Mouse (Mus musculus) brain, embryonic 14.5 days (tissue): Measurements from ENCODE around the gene Arhgef10l. TPM values are rescaled to one million over a fixed set of nuclear protein-coding genes. Genes with fewer than 3 reads are reported as not detected.

Experiments used
- DNase-seq: peaks from one replicate; pipeline ENCODE4 v3.0.0-alpha.2; 2011; ENCODE audit warnings: low read depth
- CTCF ChIP-seq: fragments of 200-500 bp; IDR thresholded peaks from 2 replicates; pipeline ENCODE4 v1.5.1; 2012; ENCODE audit warnings: inconsistent platforms, mild to moderate bottlenecking, moderate library complexity, borderline replicate concordance; ENCODE audit not compliant: insufficient read depth, insufficient read length; ENCODE audit errors: extremely low read depth
- POLR2A ChIP-seq: fragments of 200-500 bp; IDR thresholded peaks from 2 replicates; pipeline ENCODE4 v1.6.1; 2012; ENCODE audit warnings: mild to moderate bottlenecking, inconsistent platforms, borderline replicate concordance; ENCODE audit not compliant: poor library complexity, insufficient read depth, insufficient read length, severe bottlenecking; ENCODE audit errors: extremely low read depth
- polyA plus RNA-seq: library from polyadenylated mRNA; depleted of rRNA; stranded (reverse); fragments of >200 nt; gene quantifications from 2 replicates; pipeline ENCODE4 v1.2.3, GENCODE M21; 2012

Gene Arhgef10l
- polyA plus RNA-seq, 1 experiment, result 45.9 TPM

- DNase-seq, result no peak
- TF ChIP-seq CTCF (no peak), POLR2A (no peak)
These were observed 11.8 kb downstream of the Arhgef10l start for GRCm38 (mm10) chr4:140653835-140654583.

DNA sequence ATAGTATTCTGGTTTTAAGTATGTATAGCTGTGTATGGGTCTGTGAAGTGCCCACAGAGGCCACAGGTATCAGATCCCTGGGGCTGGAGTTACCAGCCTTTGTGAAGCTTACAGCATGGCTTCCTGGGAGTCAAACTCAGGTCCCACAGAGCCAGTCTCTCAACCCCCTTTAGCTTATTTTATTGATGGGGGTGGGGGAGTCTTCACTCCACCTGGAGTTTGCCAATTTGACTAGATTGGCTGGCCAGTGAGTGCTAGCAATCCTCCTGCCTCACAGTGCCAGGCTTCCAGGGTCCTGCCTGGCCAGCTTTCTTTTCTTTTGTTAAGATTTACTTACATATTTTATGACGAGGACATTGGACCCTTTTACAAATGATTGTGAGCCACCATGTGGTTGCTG lies 16.1 kb downstream of the Arhgef10l start:
- no peak for TF ChIP-seq CTCF
- TF ChIP-seq POLR2A, result no peak
- DNase-seq, result no peak

DNA sequence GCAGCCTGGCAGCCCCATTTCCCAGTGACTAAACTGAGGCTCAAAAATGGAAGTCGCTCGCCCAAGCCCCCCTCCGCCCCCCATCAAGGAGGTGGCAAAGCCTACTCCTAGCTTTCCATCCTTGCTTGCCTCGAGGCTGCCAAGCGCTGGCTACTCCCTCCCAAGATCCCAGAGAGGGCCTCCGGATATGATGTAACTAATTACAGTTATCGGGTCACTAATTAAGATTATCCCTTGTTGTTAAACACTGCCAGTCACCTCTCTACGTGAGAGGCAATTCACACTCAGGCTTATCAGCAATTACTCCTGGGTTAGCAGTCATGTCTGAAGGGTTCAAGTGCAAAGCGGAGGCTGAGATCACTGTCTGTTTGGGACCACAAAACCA lies 16.6 kb downstream of the Arhgef10l start:
- DNase-seq, result peak; percentile 79
- TF ChIP-seq POLR2A (no peak), CTCF (no peak)

DNA sequence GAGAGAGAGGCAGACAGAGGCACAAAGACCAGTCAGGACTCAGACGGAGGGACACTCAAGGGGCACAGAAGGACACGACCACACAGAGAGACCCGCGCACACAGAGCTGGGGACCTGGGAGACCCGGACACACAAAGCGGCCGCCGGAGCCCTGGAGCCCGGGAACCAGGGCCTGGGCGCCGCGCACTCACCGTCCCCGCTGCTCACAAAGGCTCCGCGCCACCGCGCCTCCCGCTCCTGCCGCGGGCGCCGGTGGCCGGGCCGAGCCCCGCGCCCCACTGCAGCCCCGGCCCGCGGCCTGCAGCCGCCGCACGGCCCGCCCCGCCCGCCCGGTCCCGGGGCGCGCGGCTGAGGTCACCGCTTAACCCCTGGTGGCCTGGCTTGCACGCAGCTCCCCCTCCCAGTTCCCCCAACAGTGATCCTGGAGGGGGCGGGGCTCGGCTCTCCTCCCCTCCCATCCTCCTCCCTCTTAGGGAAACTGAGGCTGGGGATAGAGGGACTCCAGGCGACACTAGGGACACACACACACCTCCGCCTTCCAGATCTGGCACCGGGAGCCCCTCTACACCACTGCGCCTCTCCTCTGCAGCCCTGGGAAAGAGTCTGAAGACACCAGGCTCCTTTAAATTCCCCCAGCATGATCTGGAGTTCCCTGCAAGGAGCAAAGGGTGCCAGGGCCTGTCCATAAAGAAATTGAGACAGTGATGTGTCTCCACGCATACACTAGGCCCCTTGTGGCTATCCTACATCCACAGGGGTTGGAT lies 17.2 kb downstream of the Arhgef10l start:
- peak; percentile 76 for DNase-seq
- TF ChIP-seq POLR2A, result peak; percentile 74; the same call in 1 of the 2 replicates
- no peak for TF ChIP-seq CTCF

GRCm38 (mm10) chr4:140647711-140648421 lies 17.9 kb downstream of the Arhgef10l start:
- TF ChIP-seq CTCF (no peak), POLR2A (0 out of 2 replicates have a peak, but pooled peaks have one; percentile 4)
- peak; percentile 85 for DNase-seq

DNA sequence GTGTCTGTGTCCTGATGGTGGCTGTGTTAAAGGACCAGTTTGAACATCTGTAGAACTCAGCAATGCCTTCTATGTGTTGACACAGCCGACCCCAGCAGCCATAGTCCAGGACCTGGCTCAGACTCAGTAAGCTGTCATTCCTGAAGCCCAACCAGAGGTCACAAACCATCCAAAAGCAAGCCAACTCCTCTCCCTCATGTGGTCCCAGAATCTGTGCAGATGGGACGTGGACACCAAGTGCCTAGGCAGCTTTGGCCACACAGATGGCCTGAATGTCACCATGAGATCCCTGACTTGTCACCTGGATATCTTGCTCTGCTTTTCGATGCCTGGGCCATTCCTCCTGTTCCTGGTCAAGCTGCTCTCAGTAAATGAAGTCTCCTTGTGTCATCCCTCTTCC lies 20.2 kb downstream of the Arhgef10l start:
- TF ChIP-seq CTCF, result no peak
- no peak for TF ChIP-seq POLR2A

GRCm38 (mm10) chr4:140644701-140645100 lies 21.1 kb downstream of the Arhgef10l start:
- TF ChIP-seq CTCF, result no peak
- TF ChIP-seq POLR2A, result no peak
- peak; percentile 48 for DNase-seq

More for the DNA sequence above, 20.2 kb downstream of the Arhgef10l start:
- DNase-seq, result no peak

GRCm38 (mm10) chr4:140644276-140644675 lies 21.5 kb downstream of the Arhgef10l start:
- no peak for TF ChIP-seq CTCF
- TF ChIP-seq POLR2A, result no peak
- peak; percentile 45 for DNase-seq

DNA sequence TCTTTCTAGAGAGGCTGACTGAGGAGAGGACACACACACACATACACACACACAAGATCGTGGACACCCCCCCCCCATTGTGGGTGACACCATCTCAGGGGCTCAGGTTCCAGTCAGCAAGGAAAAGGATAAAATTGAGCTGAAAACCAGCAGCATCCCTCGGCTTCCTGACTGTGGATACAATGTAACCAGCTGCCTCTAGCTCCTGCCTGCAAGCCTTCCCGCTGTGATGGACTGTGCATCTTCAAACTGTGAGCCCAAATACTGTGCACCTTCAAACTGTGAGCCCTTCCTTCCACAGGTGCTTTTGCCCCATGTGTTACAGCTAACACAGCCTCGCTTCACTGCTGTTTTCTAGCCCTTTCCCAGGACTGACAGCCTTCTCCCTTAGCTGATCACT lies 23.4 kb downstream of the Arhgef10l start:
- TF ChIP-seq CTCF (no peak), POLR2A (no peak)
- DNase-seq, result no peak

GRCm38 (mm10) chr4:140641414-140641918 lies 24.3 kb downstream of the Arhgef10l start:
- no peak for TF ChIP-seq POLR2A
- no peak for TF ChIP-seq CTCF
- peak; percentile 81 for DNase-seq

GRCm38 (mm10) chr4:140640668-140641067 lies 25.1 kb downstream of the Arhgef10l start:
- TF ChIP-seq POLR2A, result no peak
- TF ChIP-seq CTCF, result no peak

More at GRCm38 (mm10) chr4:140640668-140641067, 25.1 kb downstream of the Arhgef10l start:
- DNase-seq, result no peak
